Mouse (Mus musculus) heart, postnatal 0 days (tissue): ENCODE results near the gene Trim2.

Experiments used
- CTCF ChIP-seq: IDR thresholded peaks from 2 replicates; pipeline ENCODE4 v1.5.1; 2016; ENCODE audit warnings: antibody characterized with exemption, control low read depth, low read depth
- EP300 ChIP-seq: IDR thresholded peaks from 2 replicates; pipeline ENCODE4 v1.6.1; 2016; ENCODE audit warnings: antibody characterized with exemption, low read depth

DNA sequence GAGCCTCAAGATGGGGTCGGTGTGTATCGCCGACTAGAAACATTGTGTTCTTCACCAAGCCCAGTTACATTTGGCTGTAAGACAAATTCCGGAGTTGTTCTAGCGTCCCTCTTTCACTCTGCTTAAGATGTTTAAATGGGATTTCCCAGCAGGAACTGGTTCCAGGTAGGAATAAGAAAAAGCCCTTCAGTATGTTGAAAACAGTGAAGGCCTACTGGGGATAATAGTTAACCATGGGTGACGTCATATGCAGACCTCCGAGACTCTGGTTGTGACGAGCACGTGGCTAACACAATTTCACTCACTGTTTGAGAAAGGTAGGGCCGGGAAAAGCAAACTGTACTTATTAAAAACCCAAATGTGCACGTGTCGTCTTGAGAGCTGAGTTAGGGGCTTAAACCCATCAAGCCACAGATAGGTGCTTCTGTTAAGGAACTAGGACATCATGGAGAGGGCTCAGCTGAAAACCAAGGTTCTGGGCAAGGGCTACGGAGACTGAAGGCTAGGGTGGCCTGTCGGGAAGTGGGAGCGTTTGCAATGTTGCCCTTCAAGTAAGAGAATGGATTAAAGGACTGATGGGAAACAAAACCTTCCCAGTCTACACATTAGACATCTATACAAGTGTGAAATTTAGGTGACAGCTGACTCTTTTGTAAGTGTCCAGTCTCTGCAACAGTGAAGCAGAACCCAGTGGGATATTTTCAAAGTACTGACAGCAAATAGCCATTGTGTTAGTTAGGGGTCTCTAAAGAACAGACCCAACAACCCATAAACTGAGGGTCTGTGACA, 761 bp downstream of the Trim2 start:
- no peak for TF ChIP-seq CTCF
- no peak for TF ChIP-seq EP300
